In the genomic region with DNA sequence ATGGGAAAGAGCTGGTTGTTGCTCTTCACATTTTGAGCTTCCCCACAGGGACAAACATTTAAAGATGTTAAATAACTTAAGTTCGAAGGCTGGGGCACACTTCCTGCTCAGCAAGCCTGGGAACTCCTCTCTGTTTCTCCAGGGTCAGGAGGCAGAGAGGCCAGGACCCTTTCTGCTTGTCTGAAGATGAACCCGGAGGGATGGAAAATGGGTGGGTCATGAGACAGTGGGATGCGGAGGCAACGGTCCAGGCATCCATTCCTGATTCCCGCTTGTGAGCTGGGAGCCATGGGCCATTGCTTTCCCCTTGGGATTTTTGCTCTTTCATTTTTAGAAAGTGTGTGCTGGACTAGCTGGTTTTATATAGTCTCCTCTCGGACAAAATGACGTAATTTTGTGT, we compare ENCODE assay signal across 20 mouse cellular contexts. TPM values are rescaled to one million over a fixed set of nuclear protein-coding genes. Genes with fewer than 3 reads are reported as not detected.
A peak's percentile ranks its signal among the peaks of the same experiment; 100 is the strongest.
DNase-seq lines count a peak whose midpoint lies in the region; ATAC-seq and TF ChIP-seq lines count a peak whose summit lies in the region.
"Had no signal": no experiment of that assay in that cellular context is flagged by ENCODE, and none has a peak within 500 bp of the region (broad histone marks: within the 10 kb centered on the region; RNA-seq: fewer than 3 reads in every experiment).

No protein-coding gene starts in this region.

- DNase-seq in gastrocnemius, adult 2 months = no peak
- no peak for DNase-seq in gastrocnemius, postnatal 4 days (ENCODE audit: low spot score in 2 of 2)
- peak; percentile 1 for DNase-seq in hindbrain, postnatal 0 days (ENCODE audit: low spot score)
- DNase-seq in hindbrain, embryonic 10.5 days (ENCODE audit: low spot score) = no peak
- DNase-seq in kidney, postnatal 36 days = peak; percentile 26 to 31
- no peak for DNase-seq in kidney, adult 11 months
- no peak for DNase-seq in CH12.LX (ENCODE audit: extremely low read depth)
- DNase-seq in thymus, postnatal 4 days = no peak
- DNase-seq: adrenal gland, postnatal 25 days; cerebellum, adult 9-10 months; gastrocnemius, postnatal 36 days; liver, postnatal 0 days; thymus, adult 18-20 months; thymus, postnatal 36 days had no signal

- TF ChIP-seq POLR2A in CH12.LX (IDR thresholded peaks at IDR 0.05; ENCODE audit: low read depth, low read length) = no peak

- H3K27me3 ChIP-seq in hindbrain, postnatal 0 days (ENCODE audit: insufficient read depth, low read length) = no peaks in the 10 kb centered on the region
- no peaks in the 10 kb centered on the region for H3K27me3 ChIP-seq in hindbrain, embryonic 10.5 days (ENCODE audit: insufficient read depth, poor library complexity, severe bottlenecking)
- H3K27me3 ChIP-seq in CH12.LX (replicated peaks) = no peaks in the 10 kb centered on the region
- H3K27me3 ChIP-seq: hindbrain, embryonic 15.5 days; intestine, embryonic 15.5 days; limb, embryonic 12.5 days; midbrain, embryonic 12.5 days had no signal

- H3K79me2 ChIP-seq in CH12.LX (replicated peaks; ENCODE audit: control insufficient read depth, extremely low read depth, insufficient read depth, poor library complexity, severe bottlenecking) = no peaks in the 10 kb centered on the region

- no peak overlapping the region for H3K4me3 ChIP-seq in gastrocnemius, adult 2 months
- no peak overlapping the region for H3K4me3 ChIP-seq in hindbrain, postnatal 0 days (ENCODE audit: low read length)
- no peak overlapping the region for H3K4me3 ChIP-seq in hindbrain, embryonic 10.5 days
- no peak overlapping the region for H3K4me3 ChIP-seq in CH12.LX (replicated peaks in 1 of 3; ENCODE audit: low read depth in 2 of 3, low read length in 2 of 3, poor library complexity in 1 of 3)
- H3K4me3 ChIP-seq: hindbrain, embryonic 15.5 days; intestine, embryonic 15.5 days; limb, embryonic 12.5 days; midbrain, embryonic 12.5 days had no signal

- TF ChIP-seq CTCF in gastrocnemius, adult 2 months (IDR thresholded peaks at IDR 0.05) = no peak
- no peak for TF ChIP-seq CTCF in hindbrain, postnatal 0 days (IDR thresholded peaks at IDR 0.05; ENCODE audit: low read depth)
- no peak for TF ChIP-seq CTCF in CH12.LX (conservative IDR thresholded peaks at IDR 0.05 in 1 of 2, IDR thresholded peaks at IDR 0.05 in 1 of 2; ENCODE audit: low read depth in 2 of 2, low read length in 2 of 2)

- H3K4me1 ChIP-seq in hindbrain, postnatal 0 days (ENCODE audit: insufficient read depth, low read length) = no peaks in the 10 kb centered on the region
- no peaks in the 10 kb centered on the region for H3K4me1 ChIP-seq in hindbrain, embryonic 10.5 days (replicated peaks)
- peaks cover 15 to 32% of the 10 kb centered on the region in 2 experiments for H3K4me1 ChIP-seq in CH12.LX (ENCODE audit: control insufficient read depth in 1 of 2, insufficient read depth in 2 of 2)
- H3K4me1 ChIP-seq: hindbrain, embryonic 15.5 days; intestine, embryonic 15.5 days; limb, embryonic 12.5 days; midbrain, embryonic 12.5 days had no signal

- no peak overlapping the region for H3K9ac ChIP-seq in hindbrain, postnatal 0 days (replicated peaks; ENCODE audit: low read length)
- peak overlapping the region; percentile 20 for H3K9ac ChIP-seq in CH12.LX (ENCODE audit: insufficient read depth, low read depth)
- H3K9ac ChIP-seq: hindbrain, embryonic 15.5 days; intestine, embryonic 15.5 days; limb, embryonic 12.5 days; liver, postnatal 0 days; midbrain, embryonic 12.5 days had no signal

- H3K27ac ChIP-seq in gastrocnemius, adult 2 months = peak overlapping the region; percentile 31; the same call in 1 of the 2 replicates
- no peak overlapping the region for H3K27ac ChIP-seq in hindbrain, postnatal 0 days
- no peak overlapping the region for H3K27ac ChIP-seq in hindbrain, embryonic 10.5 days
- peak overlapping the region; percentile 9; the same call in 1 of the 2 replicates for H3K27ac ChIP-seq in CH12.LX (ENCODE audit: insufficient read depth, low read depth)
- H3K27ac ChIP-seq: hindbrain, embryonic 15.5 days; intestine, embryonic 15.5 days; limb, embryonic 12.5 days; midbrain, embryonic 12.5 days had no signal

- H3K4me2 ChIP-seq in hindbrain, postnatal 0 days (ENCODE audit: low read depth, low read length) = no peak overlapping the region
- peak overlapping the region; percentile 41 for H3K4me2 ChIP-seq in CH12.LX (ENCODE audit: insufficient read depth, low read depth, poor library complexity, severe bottlenecking)
- H3K4me2 ChIP-seq: hindbrain, embryonic 15.5 days; intestine, embryonic 15.5 days; limb, embryonic 12.5 days; liver, embryonic 11.5 days; midbrain, embryonic 12.5 days had no signal

- dilution Hi-C loops in CH12.LX (cut with MboI; ENCODE audit: extremely low pct_ligation_motif_present, extremely low pct_unique_long_range_greater_than_20kb, low sequenced_read_pairs) = no loop called here

- WGBS in hindbrain, postnatal 0 days = 73% methylated on average over 7 of the region's 7 CpGs
- WGBS in hindbrain, embryonic 10.5 days = 81% methylated on average over 7 of the region's 7 CpGs

- no peak for ATAC-seq in hindbrain, postnatal 0 days
- ATAC-seq: forebrain, embryonic 14.5 days; intestine, embryonic 15.5 days; liver, postnatal 0 days had no signal

- in situ Hi-C loops in CH12.LX (cut with MboI; ENCODE audit: low pct_ligation_motif_present, low pct_unique_long_range_greater_than_20kb, low sequenced_read_pairs) = no loop called here

- H3K36me3 ChIP-seq in hindbrain, postnatal 0 days (ENCODE audit: insufficient read depth, low read length) = no peaks in the 10 kb centered on the region
- no peaks in the 10 kb centered on the region for H3K36me3 ChIP-seq in hindbrain, embryonic 10.5 days
- H3K36me3 ChIP-seq in CH12.LX (replicated peaks in 1 of 2; ENCODE audit: control insufficient read depth in 1 of 2, insufficient read depth in 1 of 2, low read length in 1 of 2) = no peaks in the 10 kb centered on the region
- H3K36me3 ChIP-seq: hindbrain, embryonic 15.5 days; intestine, embryonic 15.5 days; limb, embryonic 12.5 days; midbrain, embryonic 12.5 days had no signal

- no peak for TF ChIP-seq EP300 in CH12.LX (IDR thresholded peaks at IDR 0.05; ENCODE audit: low read length)

- no peak for TF ChIP-seq RAD21 in CH12.LX (IDR thresholded peaks at IDR 0.05; ENCODE audit: low read depth, low read length)

- no peaks in the 10 kb centered on the region for H3K9me3 ChIP-seq in hindbrain, postnatal 0 days (ENCODE audit: low read length)
- H3K9me3 ChIP-seq in hindbrain, embryonic 10.5 days = no peaks in the 10 kb centered on the region
- H3K9me3 ChIP-seq in CH12.LX (replicated peaks; ENCODE audit: low read length) = no peaks in the 10 kb centered on the region
- H3K9me3 ChIP-seq: hindbrain, embryonic 15.5 days; intestine, embryonic 15.5 days; limb, embryonic 12.5 days; midbrain, embryonic 12.5 days had no signal

- intact Hi-C loops in gastrocnemius, adult 2 months (cut with DNase I) = no loop called here

TF ChIP-seq in CH12.LX, 34 proteins besides CTCF, POLR2A, EP300 and RAD21:
- TF ChIP-seq HCFC1 (IDR thresholded peaks at IDR 0.05; ENCODE audit: low read depth, low read length) (no peak), ELF1 (IDR thresholded peaks at IDR 0.05; ENCODE audit: low read depth, low read length) (0 out of 2 replicates have a peak, but pooled peaks have one; percentile 16)
TF ChIP-seq in CH12.LX: peak in this region for 1.

RNA-seq across cellular contexts. Expression of a gene that starts 17.4 kb away (rescaled TPM):
- total RNA-seq in gastrocnemius, adult 2 months (2021) = 10 to 100 TPM; 92.2 to 93.2 TPM
- total RNA-seq in gastrocnemius, postnatal 4 days (2021) = 100 to 1,000 TPM; 104 to 116 TPM
- total RNA-seq in hindbrain, postnatal 0 days (2014; rRNA removed) = 48.7 and 55.2 TPM in 2 replicates
- 36.6 and 38.4 TPM in 2 replicates for polyA plus RNA-seq in hindbrain, postnatal 0 days (2015; fragmentation: Nextera tagmentation; extraction: Ambion mirVana)
- polyA plus RNA-seq in hindbrain, embryonic 10.5 days (2016; fragmentation: Nextera tagmentation; extraction: Ambion mirVana) = 20.5 and 26.9 TPM in 2 replicates
- total RNA-seq in CH12.LX (2012; rRNA removed) = 42.2 and 43.5 TPM in 2 replicates
- total RNA-seq in CH12.LX (2014; rRNA removed) = 36.7 and 40.1 TPM in 2 replicates
- polyA plus RNA-seq in CH12.LX (2012; ENCODE audit: insufficient read length, low read depth) = 94.6 and 100 TPM in 2 replicates

Comparison
In these comparisons a context has a peak if more than half of its experiments do, and no peak if none do; other contexts are left out.
1. DNase-seq: peak in hindbrain, postnatal 0 days (single experiment) and kidney, postnatal 36 days (2 of 2); none in gastrocnemius, adult 2 months (single experiment), gastrocnemius, postnatal 4 days (0 of 2), hindbrain, embryonic 10.5 days (single experiment), kidney, adult 11 months (single experiment), CH12.LX (single experiment) and thymus, postnatal 4 days (single experiment).
2. H3K27ac ChIP-seq: peak in gastrocnemius, adult 2 months (single experiment) and CH12.LX (single experiment); none in hindbrain, postnatal 0 days (single experiment) and hindbrain, embryonic 10.5 days (single experiment).